Mouse (Mus musculus): ENCODE data around the gene Catsper4.

GRCm38 (mm10) chr4:134265860-134266585, 38.8 kb upstream of the Catsper4 start:
- TF ChIP-seq CTCF (IDR thresholded peaks at IDR 0.05; ENCODE audit: borderline replicate concordance, insufficient read depth, low read depth, low read length) (no peak), POLR2A (IDR thresholded peaks at IDR 0.05; ENCODE audit: borderline replicate concordance, insufficient read depth, low read length) (no peak)
